Mouse (Mus musculus) intestine, postnatal 0 days (tissue): ENCODE data around the gene Fam13c. TPM values are rescaled to one million over a fixed set of nuclear protein-coding genes. Genes with fewer than 3 reads are reported as not detected.

Experiments used
- ATAC-seq: fragments of 200-750 bp; cut with Nextera tagmentation; 2 replicates; pipeline ENCODE4 v1.8.0; 2017; ENCODE audit warnings: mild to moderate bottlenecking, moderate TSS enrichment, moderate library complexity
- H3K27ac ChIP-seq: fragments of 300-500 bp; sonication (generic); 2 replicates; pipeline ENCODE4 v1.5.1; 2014; ENCODE audit warnings: mild to moderate bottlenecking, low read depth, low read length, moderate library complexity
- H3K27me3 ChIP-seq: fragments of 300-500 bp; sonication (generic); replicated peaks from 2 replicates; pipeline ENCODE4 v1.6.1; 2014; ENCODE audit warnings: low read length, mixed read lengths; ENCODE audit not compliant: control insufficient read depth, insufficient read depth
- H3K36me3 ChIP-seq: fragments of 300-500 bp; sonication (generic); 2 replicates; pipeline ENCODE4 v1.6.1; 2014; ENCODE audit warnings: mild to moderate bottlenecking, moderate library complexity; ENCODE audit not compliant: control insufficient read depth, insufficient read depth
- H3K4me1 ChIP-seq: fragments of 300-500 bp; sonication (generic); replicated peaks from 2 replicates; pipeline ENCODE4 v1.6.1; 2014; ENCODE audit warnings: antibody characterized with exemption, low read length, mixed read lengths; ENCODE audit not compliant: control insufficient read depth, insufficient read depth
- H3K4me2 ChIP-seq: fragments of 300-500 bp; sonication (generic); replicated peaks from 2 replicates; pipeline ENCODE4 v1.6.1; 2014; ENCODE audit warnings: low read depth, mild to moderate bottlenecking, moderate library complexity
- H3K4me3 ChIP-seq: fragments of 300-500 bp; sonication (generic); 2 replicates; pipeline ENCODE4 v1.5.1; 2014; ENCODE audit warnings: low read depth, low read length
- H3K9ac ChIP-seq: fragments of 300-500 bp; sonication (generic); 2 replicates; pipeline ENCODE4 v1.6.1; 2014; ENCODE audit warnings: mild to moderate bottlenecking, low read depth, low read length
- H3K9me3 ChIP-seq: fragments of 300-500 bp; sonication (generic); 2 replicates; pipeline ENCODE4 v1.6.1; 2016; ENCODE audit warnings: mixed run types; ENCODE audit not compliant: control insufficient read depth
- CTCF ChIP-seq: sonication (generic); IDR thresholded peaks from 2 replicates; pipeline ENCODE4 v1.5.1; 2016; ENCODE audit warnings: low read depth, mild to moderate bottlenecking, control low read depth, antibody characterized with exemption, moderate library complexity
- WGBS: fragments of 180-500 bp; shearing (Covaris S2); extraction: QIAGEN DNeasy Blood & Tissue Kit; methylation state at CpG from one replicate; pipeline ENCODE4 v1.1.7; 2014; 5-methylcytosine and 5-hydroxymethylcytosine counted together
- polyA plus RNA-seq: library from polyadenylated mRNA; unstranded; fragments of >200 nt; fragmentation: Nextera tagmentation; extraction: Ambion mirVana; gene quantifications from 2 replicates; pipeline ENCODE4 v1.2.1, GENCODE M21; 2015

Gene Fam13c
- polyA plus RNA-seq, 1 experiment from 2014 or later = 2.9 TPM

GRCm38 (mm10) chr10:70496938-70497337, 56.7 kb downstream of the Fam13c start:
- Histone ChIP-seq H3K4me1 (no peaks in the 10 kb centered on the region), H3K4me3 (no peak overlapping the region), H3K9ac (no peak overlapping the region), H3K36me3 (no peaks in the 10 kb centered on the region), H3K9me3 (no peaks in the 10 kb centered on the region), H3K27ac (no peak overlapping the region), H3K4me2 (no peak overlapping the region), H3K27me3 (no peaks in the 10 kb centered on the region)
- TF ChIP-seq CTCF = no peak
- ATAC-seq = no peak

GRCm38 (mm10) chr10:70498328-70498727, 58.0 kb downstream of the Fam13c start:
- Histone ChIP-seq H3K27me3 (no peaks in the 10 kb centered on the region), H3K36me3 (no peaks in the 10 kb centered on the region), H3K4me2 (no peak overlapping the region), H3K27ac (no peak overlapping the region), H3K9ac (no peak overlapping the region), H3K9me3 (no peaks in the 10 kb centered on the region), H3K4me1 (no peaks in the 10 kb centered on the region), H3K4me3 (no peak overlapping the region)
- 62% methylated on average over 2 of the region's 2 CpGs for WGBS
- ATAC-seq = no peak
- no peak for TF ChIP-seq CTCF

GRCm38 (mm10) chr10:70499246-70499645, 59.0 kb downstream of the Fam13c start:
- Histone ChIP-seq H3K9me3 (no peaks in the 10 kb centered on the region), H3K4me2 (no peak overlapping the region), H3K27me3 (no peaks in the 10 kb centered on the region), H3K36me3 (no peaks in the 10 kb centered on the region), H3K4me3 (no peak overlapping the region), H3K27ac (no peak overlapping the region), H3K4me1 (no peaks in the 10 kb centered on the region), H3K9ac (no peak overlapping the region)
- no peak for TF ChIP-seq CTCF
- WGBS = 70% methylated on average over 13 of the region's 13 CpGs
- no peak for ATAC-seq

- no peaks in the 10 kb centered on the region for H3K27me3 ChIP-seq
- no peak overlapping the region for H3K4me2 ChIP-seq
- no peak overlapping the region for H3K9ac ChIP-seq
- no peak for TF ChIP-seq CTCF
- H3K9me3 ChIP-seq = no peaks in the 10 kb centered on the region
- no peak overlapping the region for H3K27ac ChIP-seq
- 87% methylated on average over 15 of the region's 15 CpGs for WGBS
- no peak overlapping the region for H3K4me3 ChIP-seq
- H3K36me3 ChIP-seq = no peaks in the 10 kb centered on the region
- ATAC-seq = no peak
- no peaks in the 10 kb centered on the region for H3K4me1 ChIP-seq
Measured at GRCm38 (mm10) chr10:70504871-70505270, 64.6 kb downstream of the Fam13c start.

- no peak overlapping the region for H3K4me3 ChIP-seq
- no peak overlapping the region for H3K9ac ChIP-seq
- H3K36me3 ChIP-seq = no peaks in the 10 kb centered on the region
- H3K9me3 ChIP-seq = no peaks in the 10 kb centered on the region
- ATAC-seq = no peak
- TF ChIP-seq CTCF = no peak
- no peak overlapping the region for H3K4me2 ChIP-seq
- no peak overlapping the region for H3K27ac ChIP-seq
- H3K27me3 ChIP-seq = no peaks in the 10 kb centered on the region
- no peaks in the 10 kb centered on the region for H3K4me1 ChIP-seq
Measured at GRCm38 (mm10) chr10:70505395-70505794, 65.1 kb downstream of the Fam13c start.

- Histone ChIP-seq H3K27me3 (no peaks in the 10 kb centered on the region), H3K27ac (no peak overlapping the region), H3K36me3 (no peaks in the 10 kb centered on the region), H3K4me2 (no peak overlapping the region), H3K4me1 (no peaks in the 10 kb centered on the region), H3K4me3 (no peak overlapping the region), H3K9me3 (no peaks in the 10 kb centered on the region), H3K9ac (no peak overlapping the region)
- no peak for TF ChIP-seq CTCF
- no peak for ATAC-seq
- WGBS = 67% methylated on average over 5 of the region's 5 CpGs
Measured at GRCm38 (mm10) chr10:70505842-70506241, 65.6 kb downstream of the Fam13c start.

- Histone ChIP-seq H3K4me1 (no peaks in the 10 kb centered on the region), H3K36me3 (no peaks in the 10 kb centered on the region), H3K4me2 (no peak overlapping the region), H3K27ac (no peak overlapping the region), H3K4me3 (no peak overlapping the region), H3K9ac (no peak overlapping the region), H3K9me3 (no peaks in the 10 kb centered on the region), H3K27me3 (no peaks in the 10 kb centered on the region)
- WGBS = 55% methylated on average over 15 of the region's 15 CpGs
- peak; percentile 42 for TF ChIP-seq CTCF
- ATAC-seq = no peak
Measured at GRCm38 (mm10) chr10:70506499-70507168, 66.4 kb downstream of the Fam13c start.
